Mouse (Mus musculus) CH12.LX (cell line): ENCODE results near the gene Sh2d5.

Source experiments
- CTCF ChIP-seq, 2 experiments: IDR thresholded peaks in 1 of 2; conservative IDR thresholded peaks in 1 of 2; 2 replicates each; pipeline ENCODE4 v1.5.1; 2011 to 2012; ENCODE audit warnings: low read depth in 2 of 2, low read length in 2 of 2, improper control_type of control experiment in 1 of 2, inconsistent platforms in 1 of 2, mild to moderate bottlenecking in 1 of 2, moderate library complexity in 1 of 2
- ETS1 ChIP-seq: conservative IDR thresholded peaks from 2 replicates; pipeline ENCODE4 v1.6.1; 2012; ENCODE audit warnings: low read depth, mild to moderate bottlenecking, inconsistent platforms, low read length, improper control_type of control experiment, moderate library complexity
- MAFK ChIP-seq: IDR thresholded peaks from 2 replicates; pipeline ENCODE4 v1.6.1; 2011; ENCODE audit warnings: low read length, improper control_type of control experiment; ENCODE audit not compliant: insufficient replicate concordance
- MAX ChIP-seq: IDR thresholded peaks from 2 replicates; pipeline ENCODE4 v1.6.1; 2011; ENCODE audit warnings: low read length, improper control_type of control experiment
- MAZ ChIP-seq: IDR thresholded peaks from 2 replicates; pipeline ENCODE4 v1.6.1; 2012; ENCODE audit warnings: low read depth, mild to moderate bottlenecking, inconsistent platforms, low read length, improper control_type of control experiment, moderate library complexity
- POLR2A ChIP-seq: IDR thresholded peaks from 2 replicates; pipeline ENCODE4 v1.6.1; 2011; ENCODE audit warnings: low read depth, mild to moderate bottlenecking, improper control_type of control experiment, low read length
- RAD21 ChIP-seq: IDR thresholded peaks from 2 replicates; pipeline ENCODE4 v1.6.1; 2011; ENCODE audit warnings: low read depth, mild to moderate bottlenecking, low read length, improper control_type of control experiment, moderate library complexity
- TBP ChIP-seq: conservative IDR thresholded peaks from 2 replicates; pipeline ENCODE4 v1.6.1; 2011; ENCODE audit warnings: low read depth, low read length, improper control_type of control experiment
- UBTF ChIP-seq: IDR thresholded peaks from 2 replicates; pipeline ENCODE4 v1.6.1; 2012; ENCODE audit warnings: low read depth, mild to moderate bottlenecking, inconsistent platforms, low read length, improper control_type of control experiment, moderate library complexity
- ZNF384 ChIP-seq: IDR thresholded peaks from 2 replicates; pipeline ENCODE4 v1.6.1; 2012; ENCODE audit warnings: low read depth, low read length, improper control_type of control experiment, inconsistent platforms

DNA sequence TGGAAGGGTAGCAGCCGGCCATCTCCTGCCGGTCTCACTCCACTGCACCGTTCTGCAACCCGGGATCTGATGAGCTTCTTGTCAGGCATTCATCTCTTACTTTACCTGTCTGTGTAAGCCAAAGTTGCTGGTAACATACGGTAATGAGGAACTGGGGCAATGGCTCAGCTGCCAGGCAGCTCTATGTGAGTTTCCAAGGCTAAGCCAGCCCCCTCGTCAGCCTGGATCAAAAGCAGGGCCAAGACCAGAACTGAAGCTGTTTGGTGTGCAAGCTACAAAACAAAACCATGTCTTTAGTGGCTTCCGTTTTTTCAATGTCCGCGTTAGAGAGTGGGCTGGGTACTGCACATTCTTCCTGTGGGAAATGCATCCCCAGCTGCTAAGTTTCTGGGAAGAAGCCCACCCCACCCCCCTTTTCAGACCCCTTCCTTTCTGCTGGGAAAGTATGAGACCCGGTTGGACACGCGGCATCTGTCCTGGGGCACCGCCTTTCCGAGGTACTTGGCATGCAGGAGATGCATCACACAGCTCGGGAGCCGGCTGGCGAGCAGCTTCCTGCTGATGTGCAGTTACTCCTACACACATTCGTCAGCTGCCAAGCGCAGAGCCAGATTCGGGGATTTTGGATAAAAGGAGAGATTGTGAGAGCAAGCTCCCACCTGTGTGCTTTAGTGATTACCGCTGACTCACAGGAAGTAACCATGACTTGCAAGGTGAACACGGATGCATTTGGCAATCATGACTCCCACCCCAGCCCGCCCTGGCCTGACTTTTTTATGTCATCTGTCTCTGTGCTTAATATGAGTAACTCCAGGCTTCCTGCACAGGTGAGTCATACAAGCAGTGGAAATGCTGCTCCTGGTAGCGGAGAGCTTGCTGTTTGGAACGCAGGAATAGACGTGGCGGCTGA lies 3.2 kb upstream of the Sh2d5 start:
- TF ChIP-seq ZNF384 = no peak
- TF ChIP-seq UBTF = no peak
- TF ChIP-seq CTCF (conservative IDR thresholded peaks at IDR 0.05 in 1 of 2, IDR thresholded peaks at IDR 0.05 in 1 of 2; ENCODE audit: low read depth in 2 of 2, low read length in 2 of 2) = no peak
- TF ChIP-seq TBP = no peak
- TF ChIP-seq POLR2A = no peak
- no peak for TF ChIP-seq ETS1
- TF ChIP-seq RAD21 = no peak
- no peak for TF ChIP-seq MAX
- no peak for TF ChIP-seq MAFK
- TF ChIP-seq MAZ = no peak
